Mouse (Mus musculus): ENCODE results near the gene Popdc2. TPM values are rescaled to one million over a fixed set of nuclear protein-coding genes. Genes with fewer than 3 reads are reported as not detected.
A peak's percentile ranks its signal among the peaks of the same experiment; 100 is the strongest.

Popdc2 gene
- total RNA-seq, 2 experiments from 2014 or later, result 56.0 to 67.3 TPM

DNA sequence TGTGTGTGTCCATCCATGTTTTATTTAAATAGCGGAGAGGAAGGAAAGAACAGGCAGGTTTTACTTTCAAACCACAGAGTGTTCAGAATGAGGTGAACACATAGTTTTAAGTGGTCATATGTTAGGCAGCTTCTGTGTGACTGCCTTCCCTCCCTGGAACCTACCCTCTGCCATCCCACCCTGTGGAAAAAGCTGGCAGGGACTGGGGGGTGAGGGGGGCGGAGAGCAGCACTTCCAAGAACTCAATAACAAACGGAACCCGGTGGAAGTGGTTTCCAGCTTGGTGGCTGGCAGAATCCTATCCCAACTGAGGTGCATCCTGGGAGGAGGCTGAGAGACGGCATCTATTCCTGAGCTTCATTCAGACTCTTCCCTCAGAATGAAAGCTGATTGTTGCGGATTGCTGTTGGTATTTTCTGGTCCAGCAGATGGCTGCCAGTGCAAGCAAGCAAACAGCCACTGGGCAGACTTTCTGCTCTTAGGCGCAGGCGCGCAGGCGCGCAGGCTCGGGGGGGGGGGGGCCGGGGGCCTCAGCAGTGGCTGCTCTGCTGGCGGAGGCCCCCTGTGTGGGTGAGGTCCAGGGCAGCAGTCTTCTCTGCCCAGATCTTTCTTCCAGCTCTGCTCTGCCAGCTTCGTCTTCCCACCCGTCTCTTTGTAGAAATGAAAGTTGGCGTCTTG is 14.3 kb downstream of the Popdc2 start:
- peak; percentile 43 for DNase-seq

DNA sequence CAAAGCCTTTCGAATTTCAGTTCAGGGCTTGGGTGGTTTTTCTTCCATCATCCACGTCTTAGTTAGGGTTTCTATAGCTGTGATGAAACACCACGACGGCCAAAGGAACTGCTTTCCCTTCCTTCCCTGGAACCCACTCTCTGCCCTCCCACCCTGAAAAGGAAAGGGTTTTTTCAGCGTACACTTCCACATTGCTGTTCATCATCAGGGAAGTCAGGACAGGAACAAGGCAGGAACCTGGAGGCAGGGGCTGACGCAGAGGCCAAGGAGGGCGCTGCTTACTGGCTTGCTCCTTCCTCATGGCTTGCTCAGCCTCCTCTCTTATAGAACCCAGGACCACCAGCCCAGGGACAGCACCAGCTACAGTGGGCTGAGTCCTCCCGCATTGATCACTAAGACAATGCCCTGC is 14.8 kb downstream of the Popdc2 start:
- no peak for DNase-seq

DNA sequence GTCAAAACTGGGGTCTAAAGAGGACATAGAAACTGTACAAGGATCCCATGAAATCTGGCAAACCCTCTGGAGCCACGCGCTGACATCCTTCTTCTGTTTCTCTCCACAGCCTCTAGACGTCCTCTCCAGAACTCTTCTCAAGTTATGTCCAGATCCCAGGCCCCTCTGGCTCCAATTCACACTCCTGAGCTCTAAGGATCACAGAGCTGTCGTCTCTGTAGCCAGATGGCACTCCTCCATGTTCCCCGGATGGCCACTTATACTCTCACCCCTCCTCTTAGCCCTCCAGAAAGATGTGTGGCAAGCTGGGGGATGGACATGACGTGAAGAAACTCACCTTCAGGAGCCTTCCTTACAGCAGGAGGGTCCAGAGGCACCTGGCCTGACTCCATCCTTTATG is 15.5 kb downstream of the Popdc2 start:
- no peak for DNase-seq

DNA sequence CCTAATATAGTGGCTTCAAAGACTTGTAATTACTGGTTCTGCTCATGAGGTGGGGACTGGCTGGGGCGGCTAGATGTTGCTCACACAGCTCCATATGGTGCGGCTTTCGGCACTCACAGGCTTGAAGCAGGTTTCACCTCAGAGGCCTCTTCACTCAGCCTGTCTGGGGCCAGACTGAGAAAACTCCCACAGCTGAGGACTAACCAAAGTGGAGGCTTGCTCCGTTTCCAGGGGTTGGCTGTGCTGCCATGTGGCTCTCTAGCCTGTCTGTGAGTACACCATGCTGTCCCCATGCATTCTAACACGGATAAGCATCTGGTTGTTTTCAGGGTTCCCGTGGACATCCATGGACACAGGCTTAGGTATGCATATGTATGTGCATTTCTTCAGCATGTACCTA is 16.6 kb downstream of the Popdc2 start:
- DNase-seq, result no peak

DNA sequence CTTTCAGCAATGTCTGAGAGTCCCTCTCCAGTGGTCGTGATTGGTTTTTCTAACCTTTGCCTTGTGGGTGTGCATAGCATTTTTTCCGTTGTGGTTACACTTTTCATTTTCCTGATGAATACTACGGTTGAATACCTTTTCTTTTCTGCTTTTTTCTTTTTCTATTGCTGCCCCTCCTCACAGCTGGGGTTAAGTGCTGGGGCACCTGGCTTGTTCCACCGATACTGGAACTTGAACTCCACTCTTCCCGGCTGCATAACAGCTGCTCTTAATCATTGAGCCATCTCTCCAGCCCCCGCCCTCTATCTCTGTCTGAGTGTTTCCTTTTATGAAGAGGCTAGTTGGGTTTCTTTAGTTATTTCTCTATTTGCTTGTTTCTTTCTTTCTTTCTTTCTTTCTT is 17.1 kb downstream of the Popdc2 start:
- DNase-seq, result no peak

DNA sequence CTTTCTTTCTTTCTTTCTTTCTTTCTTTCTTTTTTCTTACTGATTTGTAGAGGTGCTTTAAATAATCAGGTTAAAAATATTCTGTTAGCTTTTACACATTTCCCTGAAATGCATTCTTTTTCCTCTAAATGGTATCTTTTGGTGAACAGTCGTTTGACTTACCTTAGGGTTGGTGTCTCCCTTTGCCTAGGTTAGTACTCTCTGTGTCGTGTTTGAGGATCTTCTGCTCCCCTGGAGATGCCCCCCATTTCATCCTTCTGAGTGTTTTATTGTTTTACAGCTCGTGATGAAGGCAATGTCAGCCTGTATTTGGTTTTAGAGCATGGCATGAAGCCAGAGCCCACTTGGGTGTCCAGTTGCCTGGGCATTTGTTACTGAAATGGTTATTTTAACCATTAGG is 17.5 kb downstream of the Popdc2 start:
- no peak for DNase-seq

DNA sequence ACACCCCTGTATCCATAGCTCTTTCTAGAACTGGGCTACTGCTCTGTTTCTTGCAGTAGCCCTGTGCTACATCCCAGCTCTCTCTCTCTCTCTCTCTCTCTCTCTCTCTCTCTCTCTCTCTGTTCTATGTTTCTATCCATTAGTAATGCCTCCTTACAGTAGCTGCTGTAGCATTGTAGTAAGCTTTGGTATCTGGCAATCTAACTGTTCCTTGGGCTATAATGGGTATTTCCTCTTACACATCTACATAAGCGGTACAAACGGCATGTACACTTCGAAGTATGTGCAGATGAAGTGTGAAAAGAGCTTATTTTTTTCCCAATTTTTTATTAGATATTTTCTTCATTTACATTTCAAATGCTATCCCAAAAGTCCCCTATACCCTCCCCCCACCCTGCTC is 17.9 kb downstream of the Popdc2 start:
- no peak for DNase-seq

DNA sequence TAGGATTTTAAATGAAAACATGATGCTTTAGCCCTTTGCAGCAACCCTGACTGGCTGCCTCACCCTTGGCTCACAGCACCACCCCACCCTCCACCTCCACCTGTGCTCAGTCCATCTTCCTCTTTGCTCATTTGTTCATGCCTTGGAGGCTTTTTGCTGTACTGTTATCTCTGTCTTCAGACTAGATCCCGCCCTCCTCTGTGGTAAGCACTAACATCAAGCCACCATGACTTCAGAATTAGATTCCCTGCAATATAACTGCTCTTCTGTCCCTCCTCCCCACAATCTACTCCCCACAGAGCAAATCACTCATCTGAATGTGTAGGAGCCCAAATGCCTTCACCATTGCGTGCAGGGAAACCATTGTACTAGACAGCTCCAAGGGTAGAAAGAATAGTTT is 21.7 kb downstream of the Popdc2 start:
- DNase-seq, result no peak

DNA sequence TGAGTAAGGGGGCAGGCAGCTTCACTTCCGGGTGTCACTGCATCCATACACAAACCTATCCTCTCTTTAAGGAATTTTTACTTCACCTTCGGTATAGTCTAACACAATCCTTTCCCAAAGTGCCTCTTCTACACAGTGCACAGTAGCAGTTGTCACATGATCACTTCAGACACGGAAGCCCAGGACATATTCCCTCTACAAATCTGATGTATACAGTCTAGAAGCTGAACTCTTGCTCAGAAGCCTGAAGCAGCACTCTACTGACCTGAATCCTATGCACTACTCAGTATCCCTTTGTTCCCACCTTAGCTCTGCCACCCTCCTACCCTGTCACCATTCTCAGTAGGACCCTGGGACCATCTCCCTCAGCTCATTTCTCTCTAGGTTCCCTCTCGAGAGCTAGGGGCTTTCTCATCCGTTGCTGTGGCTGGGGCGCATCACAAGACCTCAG is 23.2 kb downstream of the Popdc2 start:
- DNase-seq, result no peak

DNA sequence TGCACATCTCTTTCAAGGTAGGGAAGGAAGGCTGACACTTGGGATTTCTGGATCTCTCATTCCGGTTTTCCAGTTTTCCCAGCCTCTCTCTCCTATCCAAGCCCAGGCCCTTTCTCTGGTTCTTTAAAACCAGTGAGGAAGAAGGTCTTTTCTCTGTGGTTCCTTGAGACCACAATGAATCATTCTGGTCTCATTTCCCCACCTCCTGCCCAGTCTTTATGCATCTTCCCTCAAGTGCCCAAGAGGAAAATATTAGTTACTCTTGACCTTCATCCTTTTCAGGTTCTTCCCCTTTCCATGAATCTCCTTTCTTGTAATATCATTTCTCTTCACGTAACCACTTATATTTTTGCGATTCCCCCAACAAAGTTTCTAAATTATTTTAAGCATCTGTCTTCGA is 23.7 kb downstream of the Popdc2 start:
- DNase-seq, result no peak

DNA sequence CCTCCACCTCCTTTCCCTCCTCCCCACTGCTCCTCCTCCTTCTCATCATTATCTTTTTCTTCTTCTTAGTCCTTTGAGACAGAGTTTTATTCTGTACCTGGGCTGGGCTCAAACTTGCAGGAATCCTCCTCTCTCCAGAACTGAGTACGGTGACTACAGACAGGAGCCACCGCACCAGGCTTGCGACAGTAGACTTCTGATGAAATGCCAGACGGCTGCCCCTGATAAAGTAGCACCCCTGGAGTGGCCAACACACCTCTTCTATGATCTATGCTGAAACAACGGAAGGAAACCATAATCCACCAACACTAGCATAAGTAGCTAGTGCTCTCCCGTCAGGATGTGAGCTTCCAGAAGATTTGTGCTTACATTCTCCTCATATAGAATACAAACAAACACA is 25.4 kb downstream of the Popdc2 start:
- no peak for DNase-seq

DNA sequence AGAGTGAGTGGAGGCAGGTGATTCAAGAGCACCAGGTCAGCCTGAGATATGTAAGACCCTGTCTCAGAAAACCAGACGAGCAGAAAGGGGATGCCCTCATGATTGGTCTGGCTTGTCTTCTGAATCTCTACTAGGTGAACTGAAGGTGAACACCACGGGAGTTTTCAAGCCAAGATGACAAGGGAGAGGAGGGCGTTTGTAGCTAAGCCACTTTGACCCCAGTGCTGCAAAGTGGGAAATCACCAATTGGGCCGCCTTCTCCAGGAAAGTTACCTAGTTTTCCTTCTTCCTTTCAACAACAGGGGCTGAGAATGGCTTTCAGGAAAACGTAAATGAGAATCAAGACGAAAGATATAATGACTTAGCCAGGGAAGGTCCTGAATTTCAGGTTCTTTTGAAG is 26.7 kb downstream of the Popdc2 start:
- DNase-seq, result no peak

DNA sequence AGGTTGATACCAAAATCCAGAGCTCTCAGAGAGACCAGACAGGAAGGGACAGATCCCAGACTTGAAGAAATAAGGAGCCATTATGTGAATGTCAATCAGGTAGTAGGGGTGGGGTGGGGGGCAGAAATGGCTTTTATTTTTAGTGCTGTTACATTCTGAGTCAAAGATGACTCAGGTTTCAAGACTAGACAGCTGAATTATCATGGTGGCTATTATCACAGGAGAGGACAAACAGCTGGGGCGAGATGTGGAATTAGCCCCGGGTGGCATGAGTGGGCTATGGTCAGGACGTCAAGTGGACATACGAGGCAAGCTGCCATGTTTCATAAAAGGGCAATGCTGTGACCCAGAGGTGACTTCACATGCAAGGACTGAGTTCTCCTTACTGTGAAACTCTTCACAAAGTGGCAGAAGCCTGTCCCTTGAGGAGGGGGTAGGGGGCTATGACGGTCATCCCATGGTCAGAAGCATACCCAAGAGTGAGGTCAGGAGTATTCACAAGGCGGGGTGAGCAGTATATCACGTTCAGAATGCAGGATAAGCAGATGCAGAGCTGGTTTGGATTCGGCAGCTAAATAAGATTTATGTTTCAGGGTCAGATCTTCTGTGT is 27.4 kb downstream of the Popdc2 start:
- no peak for DNase-seq

DNA sequence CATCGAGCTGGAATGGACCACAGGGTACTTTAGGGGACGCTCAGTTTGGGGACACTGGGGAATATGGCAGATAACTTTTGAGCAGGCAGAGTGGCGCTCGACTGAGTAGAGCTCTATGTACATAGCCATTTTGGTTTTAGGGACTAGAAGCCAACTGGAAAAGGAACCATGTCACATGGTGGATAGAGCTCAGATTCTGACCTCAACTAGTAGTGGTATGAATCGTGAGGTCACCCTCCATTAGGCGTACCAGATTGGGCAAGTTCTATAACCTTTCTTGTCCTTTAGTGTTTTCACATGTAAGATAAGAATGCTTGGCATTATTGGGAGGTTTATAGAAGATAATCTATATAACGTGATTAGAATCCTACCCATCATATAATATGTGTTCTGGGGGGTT is 28.3 kb downstream of the Popdc2 start:
- no peak for DNase-seq

DNA sequence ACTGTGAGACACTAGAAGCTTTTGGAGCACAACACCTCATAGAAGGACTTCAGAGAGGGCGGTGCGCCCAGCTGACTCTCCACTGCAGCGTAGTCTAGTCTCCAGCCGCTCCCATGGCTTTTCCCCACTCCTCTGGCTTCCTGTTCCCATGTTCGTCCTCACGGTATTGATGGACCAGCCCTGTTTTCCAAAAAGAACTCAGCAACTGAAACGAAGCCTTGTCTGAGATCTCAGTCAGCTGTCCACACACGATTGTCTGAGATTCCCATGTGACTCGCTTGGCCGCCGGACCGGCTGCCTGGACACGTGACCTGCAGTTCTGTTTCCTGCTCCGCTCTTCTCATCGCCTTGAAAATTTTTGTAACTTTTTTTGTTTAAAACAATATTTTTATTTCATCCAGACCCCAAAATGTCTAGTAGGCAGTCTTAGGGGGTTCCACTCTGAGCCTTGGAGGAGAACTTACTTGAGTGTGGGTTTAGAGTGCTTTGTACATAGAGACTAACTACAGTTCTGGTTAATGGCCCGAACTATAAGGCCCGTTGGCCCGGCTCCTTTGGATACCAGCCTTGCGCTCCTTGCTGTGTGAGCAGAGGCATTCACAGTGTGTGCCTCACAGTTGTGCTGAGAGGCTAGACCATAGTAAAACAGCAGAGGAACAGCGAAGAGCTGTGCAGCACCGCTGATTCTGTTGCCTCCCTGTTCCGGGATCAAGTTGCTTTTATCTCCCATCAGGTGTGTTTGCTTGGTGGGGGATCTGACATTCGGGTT is 30.3 kb downstream of the Popdc2 start:
- DNase-seq, result peak; percentile 72

DNA sequence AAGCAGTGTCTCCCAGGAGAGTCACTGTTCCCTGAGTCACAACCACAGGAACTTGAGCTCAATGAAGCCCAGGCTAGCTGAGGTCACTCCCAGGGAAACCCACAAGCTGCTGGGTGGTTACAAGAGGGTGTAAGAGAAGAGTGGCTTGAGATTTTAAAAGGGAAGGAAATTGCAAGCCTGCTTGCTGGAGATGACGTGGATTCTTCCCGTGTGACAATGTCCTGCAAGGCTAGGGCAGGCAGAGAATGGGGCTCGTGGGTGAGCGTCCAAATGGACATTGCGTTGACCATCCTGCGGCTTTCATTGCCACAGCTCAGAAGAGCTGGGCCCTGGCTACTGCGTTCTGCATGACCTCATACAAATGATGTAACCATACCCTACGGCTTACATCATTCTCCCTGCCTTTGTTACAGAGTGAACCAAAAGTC is 32.2 kb downstream of the Popdc2 start:
- DNase-seq, result no peak

DNA sequence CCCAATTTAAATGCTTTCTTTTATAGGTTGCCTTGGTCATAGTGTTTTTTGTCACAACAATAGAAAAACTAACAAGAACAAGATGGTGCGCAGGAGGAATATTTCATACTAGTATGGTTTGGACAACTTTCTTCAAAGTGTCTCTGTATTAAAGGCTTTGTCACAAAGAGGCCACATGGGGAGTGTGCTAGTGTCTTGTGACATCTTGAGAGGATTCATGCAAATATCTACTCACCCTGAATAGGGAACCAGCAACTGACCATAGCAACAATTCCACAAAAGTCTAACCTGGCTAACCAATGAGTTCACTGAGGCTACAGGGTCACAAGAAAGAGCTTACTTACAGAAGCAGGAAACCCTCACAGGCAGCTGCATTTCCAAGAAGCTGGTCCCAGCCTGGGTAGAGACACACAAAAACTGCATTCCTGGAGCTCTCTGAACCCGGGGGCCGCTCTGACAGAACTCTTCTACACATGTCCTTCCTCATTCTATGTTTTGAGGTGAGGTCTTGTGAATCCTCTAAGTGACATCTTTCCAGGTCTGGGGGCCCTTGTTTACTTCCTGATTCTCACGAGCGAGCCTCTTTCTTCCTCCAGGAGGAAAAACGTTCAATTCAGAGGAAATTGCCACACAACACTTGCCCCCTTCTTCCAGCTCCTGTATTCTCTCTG is 33.2 kb downstream of the Popdc2 start:
- no peak for DNase-seq

DNA sequence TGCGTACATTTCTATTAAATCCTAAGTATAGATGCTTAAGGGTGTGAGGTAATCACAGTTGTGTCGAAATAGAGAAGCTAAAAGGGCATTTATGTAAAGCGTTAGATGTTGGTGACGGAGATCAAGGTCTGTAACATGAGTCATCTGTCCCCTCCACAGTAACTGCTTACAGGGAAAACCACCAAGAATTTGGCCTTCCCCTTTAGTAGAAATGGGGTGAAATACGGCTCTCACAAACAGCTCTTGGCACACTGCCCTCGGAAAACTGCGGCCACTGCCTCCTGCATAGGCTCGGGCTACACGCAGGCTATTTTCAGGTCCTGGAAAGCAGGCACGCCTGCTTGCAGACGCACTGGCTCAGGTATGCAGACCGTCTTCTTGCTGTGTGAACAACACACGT is 34.1 kb downstream of the Popdc2 start:
- DNase-seq, result peak; percentile 72

DNA sequence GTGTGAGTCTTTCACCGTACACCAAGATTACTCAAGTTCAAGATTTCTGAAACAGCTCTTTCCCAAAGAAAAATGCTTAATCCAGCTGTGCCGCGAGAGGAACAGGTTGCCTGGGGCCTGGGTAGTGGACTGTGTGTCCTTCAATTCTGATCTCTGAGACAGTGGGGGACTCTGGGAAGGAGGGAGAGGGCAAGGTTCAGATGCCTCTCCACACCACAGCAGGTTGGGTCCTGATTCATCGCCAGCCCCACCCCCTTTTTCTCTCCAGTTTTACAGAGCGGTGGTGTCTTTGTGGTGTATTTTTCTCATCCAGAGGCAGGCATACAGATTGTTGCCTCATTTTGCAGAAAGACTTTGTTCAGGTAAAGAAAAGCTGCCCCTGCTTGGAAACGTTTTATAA is 36.3 kb downstream of the Popdc2 start:
- no peak for DNase-seq

DNA sequence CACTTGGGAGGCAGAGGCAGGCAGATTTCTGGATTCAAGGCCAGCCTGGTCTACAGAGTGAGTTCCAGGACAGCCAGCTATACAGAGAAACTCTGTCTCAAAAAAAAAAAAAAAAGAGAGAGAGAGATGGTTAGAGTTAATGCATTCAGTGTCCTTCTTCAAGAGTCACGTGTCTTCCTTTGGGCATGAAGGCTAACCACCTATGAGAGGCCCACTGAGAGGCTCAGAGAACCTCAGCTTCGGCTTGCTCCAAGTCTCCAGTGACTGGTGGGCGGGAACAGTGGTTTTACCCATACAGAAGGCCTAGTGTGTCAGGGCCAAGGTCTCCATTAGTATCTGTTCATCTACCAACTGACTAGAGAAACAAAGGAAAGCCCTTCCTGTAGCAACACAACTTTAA is 37.1 kb downstream of the Popdc2 start:
- no peak for DNase-seq

DNA sequence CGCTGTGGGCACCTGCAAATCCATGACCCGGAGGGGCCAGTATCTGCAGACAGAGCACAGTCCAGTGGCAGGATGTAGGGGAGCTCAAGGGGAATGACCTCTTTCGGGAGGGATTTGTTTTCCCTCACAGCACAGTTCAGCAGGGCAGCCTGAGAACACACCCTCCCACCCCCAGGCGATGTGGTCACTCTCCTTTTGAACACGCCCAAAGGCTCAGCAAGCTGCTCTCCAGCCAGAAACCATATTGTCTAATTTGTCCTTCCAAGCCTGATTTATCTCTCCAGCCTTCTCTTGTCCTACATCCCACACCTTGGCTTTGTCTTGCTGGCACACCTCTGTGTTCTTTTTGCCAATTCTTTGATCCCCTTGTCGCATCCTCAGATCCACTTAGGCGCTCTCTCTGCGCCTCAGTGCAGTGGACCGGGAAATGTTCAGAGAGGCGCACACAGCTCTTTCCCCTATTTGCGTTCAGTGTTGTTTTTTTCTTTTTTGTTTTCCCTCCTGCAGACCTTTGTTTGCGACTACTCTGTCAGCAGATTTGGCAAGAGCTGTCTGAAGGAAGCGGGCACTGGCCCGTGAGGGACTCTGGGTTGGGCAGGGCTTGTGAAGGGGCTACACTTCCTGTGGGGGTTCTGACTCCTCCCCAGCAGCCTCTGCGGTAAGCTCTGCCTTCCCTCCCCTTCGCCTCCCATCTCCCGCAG is 37.7 kb downstream of the Popdc2 start:
- peak; percentile 36 for DNase-seq

DNA sequence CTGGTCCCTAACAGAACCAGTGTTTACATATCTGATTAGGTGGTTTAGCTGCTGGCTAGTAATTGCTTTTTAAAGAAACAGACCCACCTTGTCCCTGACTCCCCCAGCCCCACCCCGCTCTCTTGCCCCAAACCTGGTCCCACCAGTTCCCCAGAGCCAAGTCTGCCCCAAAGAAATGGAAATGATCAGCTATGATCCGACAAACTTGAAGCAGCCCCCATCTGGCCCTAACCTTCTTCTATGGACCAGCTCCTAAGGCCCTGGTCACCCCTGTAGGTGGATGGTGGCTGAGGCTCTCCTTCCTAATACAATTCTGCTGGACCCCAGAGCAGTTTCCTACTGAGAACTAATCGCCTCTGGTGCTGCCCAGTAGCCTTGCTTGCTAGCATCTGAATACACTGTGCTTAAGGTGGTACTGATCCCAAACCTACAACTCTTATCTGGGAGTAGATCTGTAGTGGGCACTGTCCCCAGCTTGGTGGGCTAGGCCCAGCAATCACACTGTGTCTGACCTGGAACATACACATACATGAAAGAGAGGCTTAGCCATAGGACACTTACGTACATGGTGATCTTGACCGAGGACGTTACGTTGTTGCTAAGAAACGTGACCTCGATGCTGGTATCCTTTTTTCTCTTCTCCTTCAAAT is 38.4 kb downstream of the Popdc2 start:
- DNase-seq, result no peak
